Mouse (Mus musculus) megakaryocyte, embryonic 14.5 days (primary cell): ENCODE measurements at regions not wholly inside any gene's neighbourhood (a gene's known extent, or its start where the extent isn't known, plus 50 kb on each side); places are given as distances from the start of the nearest gene placed in this dataset.

Experiments
- FLI1 ChIP-seq: IDR thresholded peaks from 2 replicates; pipeline ENCODE4 v1.6.1; 2012; ENCODE audit warnings: low read length, inconsistent platforms, mixed read lengths
- GATA1 ChIP-seq: IDR thresholded peaks from 3 replicates; pipeline ENCODE4 v1.6.1; 2012; ENCODE audit warnings: mixed read lengths, low read length, inconsistent platforms, borderline replicate concordance

DNA sequence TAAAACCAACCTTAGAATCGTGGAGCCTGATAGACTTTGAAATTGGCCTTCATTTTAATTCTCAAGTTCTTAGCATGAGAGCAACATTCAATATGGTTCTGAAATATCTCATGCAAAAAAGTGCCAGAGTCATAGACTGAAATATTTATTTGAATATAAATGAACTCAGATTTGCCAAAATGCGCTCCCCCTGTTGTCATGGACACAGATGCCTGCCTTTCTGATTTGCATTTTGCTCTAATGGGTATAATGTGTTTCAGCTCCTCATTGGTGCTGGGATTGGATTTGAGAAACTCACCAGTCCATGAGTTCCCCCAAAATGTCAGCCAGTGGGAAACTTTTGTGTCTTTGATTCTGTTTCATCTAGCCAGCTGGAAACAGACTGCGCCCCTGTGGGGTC is 191.5 kb upstream of the 4930535I16Rik start:
- TF ChIP-seq GATA1 (no peak), FLI1 (no peak)
